Mouse (Mus musculus): Measurements from ENCODE around the gene Ppan.

DNA sequence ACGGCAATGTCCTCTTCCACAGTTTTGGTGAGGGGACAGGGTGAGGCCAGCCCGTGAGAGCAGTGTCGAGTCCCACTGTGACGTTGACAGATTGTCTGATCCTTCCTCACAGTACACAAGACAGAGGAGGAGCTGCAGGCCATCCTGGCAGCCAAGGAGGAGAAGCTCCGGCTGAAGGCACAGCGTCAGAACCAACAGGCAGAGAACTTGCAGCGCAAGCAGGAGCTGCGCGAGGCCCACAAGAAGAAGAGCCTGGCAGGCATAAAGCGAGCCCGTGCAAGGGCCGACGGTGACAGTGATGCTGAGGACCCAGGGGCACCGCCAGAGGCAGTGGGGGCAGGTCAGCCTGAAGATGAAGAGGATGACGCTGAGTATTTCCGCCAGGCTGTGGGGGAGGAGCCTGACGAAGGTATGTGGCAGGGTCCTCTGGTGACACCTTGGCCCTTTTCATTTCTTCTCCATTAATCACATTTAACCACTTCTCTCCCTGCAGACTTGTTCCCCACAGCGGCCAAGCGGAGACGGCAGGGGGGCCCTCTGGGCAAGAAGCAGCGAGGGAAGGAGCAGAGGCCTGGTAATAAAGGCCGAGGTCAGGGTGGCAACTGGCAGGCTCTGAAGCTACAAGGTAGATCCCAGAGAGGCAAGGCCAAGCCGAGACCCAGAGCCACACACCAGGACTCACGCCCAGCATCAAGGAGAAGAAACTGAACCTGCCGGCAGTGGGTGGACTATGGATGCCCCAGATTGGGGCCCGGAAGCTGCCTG is 3.5 kb downstream of the Ppan start:
- TF ChIP-seq CTCF (IDR thresholded peaks at IDR 0.05; ENCODE audit: low read depth) = no peak
- no peak for TF ChIP-seq EP300 (IDR thresholded peaks at IDR 0.05; ENCODE audit: low read depth)
